Mouse (Mus musculus) brain, embryonic 18.5 days (tissue): ENCODE data around the gene Wdr35.
A peak's percentile ranks its signal among the peaks of the same experiment; 100 is the strongest.
"Not testable (repeated sequence)": the region's sequence is repeated elsewhere in the genome, so short reads cannot be mapped to it uniquely, and the experiment has no call there.

Experiments
- DNase-seq: peaks from one replicate; pipeline ENCODE4 v3.0.0-alpha.2; 2012; ENCODE audit warnings: low read depth, low spot score

Wdr35 gene

DNA sequence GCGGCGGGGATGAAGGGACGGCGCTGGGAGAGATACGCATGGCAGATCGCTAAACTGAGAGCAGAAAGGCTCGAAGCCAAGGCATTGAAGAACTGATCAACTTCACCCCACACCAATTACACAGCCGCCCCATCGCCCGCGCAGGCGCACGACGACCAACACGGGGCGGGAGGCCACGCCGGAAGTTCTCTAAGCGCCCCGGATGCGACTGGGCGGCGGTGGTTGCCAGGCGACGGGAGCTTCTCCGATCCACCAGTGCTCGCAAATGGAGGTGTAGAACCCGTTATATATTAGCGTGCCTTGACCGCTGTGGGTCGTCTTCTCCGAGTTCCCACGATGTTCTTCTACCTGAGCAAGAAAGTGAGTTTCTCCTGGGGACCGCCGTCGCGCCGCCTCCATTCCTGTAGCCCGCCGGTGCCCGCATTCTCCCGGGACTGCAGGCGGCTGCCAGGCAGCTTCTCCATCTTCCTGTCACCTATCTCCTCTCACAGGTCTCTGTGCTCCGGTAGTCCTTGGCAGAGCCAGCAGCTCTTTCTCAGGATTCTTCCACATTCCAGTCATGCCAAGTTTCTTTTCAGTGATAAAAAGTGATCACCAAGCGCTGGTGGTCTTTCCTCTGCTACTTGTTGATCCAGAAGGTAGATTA, at the start of gene Wdr35:
Gene Wdr35, plus strand, starts transcription at position 73 of the 646 bp plus-strand sequence.
- peak; percentile 75 for DNase-seq

DNA sequence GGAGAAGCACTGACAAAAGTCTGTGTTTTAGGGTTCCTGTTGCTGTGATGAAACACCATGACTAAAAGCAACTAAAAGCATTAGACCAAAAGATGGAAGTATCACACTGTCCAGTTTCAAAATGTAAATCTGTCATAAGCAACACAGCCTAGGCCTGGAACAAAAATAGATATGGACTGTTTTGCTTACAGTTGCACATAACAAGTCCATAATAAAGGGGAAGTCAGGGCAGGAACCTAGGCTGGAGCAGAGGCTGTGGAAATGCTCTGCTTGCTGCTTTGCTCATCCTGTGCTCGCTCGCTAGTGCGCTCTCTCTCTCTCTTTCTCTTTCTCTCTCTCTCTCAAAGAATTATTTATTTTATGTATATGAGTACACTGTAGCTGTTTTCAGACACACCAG, 46.0 kb upstream of the Wdr35 start:
- DNase-seq: no peak

DNA sequence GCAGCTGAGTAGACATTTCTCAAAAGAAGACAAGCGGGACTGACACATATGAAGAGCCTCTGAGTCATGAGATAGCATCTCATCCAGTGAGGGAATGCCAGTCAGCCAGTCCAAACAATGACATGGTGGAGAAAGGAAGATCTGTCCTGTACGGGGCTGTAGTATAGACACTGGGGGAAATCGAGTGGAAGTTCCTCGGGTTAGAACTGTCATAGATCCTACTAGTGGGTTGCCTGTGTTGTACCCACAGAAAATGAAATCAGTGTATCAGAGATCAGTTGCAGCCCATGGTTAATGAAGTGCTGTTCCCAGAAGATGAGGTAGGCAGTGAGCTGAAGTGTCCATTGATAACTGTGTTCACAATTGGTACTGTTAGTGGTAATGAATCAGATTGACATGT, 44.9 kb upstream of the Wdr35 start:
- DNase-seq: no peak

DNA sequence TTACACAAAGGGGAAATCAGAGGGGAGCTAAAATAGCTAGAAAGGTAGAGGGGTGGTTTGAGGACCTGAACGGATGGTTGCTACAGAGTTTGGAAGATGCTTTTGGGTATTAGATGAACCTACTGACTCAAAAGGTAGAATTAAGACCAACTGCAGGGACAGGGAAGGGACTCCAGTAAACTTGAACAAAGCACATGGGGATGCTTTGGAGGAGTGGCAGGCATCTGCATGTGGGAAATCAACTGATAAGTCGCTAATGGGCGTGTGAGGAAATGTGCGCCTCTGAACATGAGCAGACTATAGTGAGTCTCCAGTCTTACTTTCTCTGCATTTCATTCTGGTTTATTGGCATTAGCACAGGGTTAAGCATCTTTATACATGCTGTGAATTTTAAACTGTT, 42.6 kb upstream of the Wdr35 start:
- DNase-seq: no peak

DNA sequence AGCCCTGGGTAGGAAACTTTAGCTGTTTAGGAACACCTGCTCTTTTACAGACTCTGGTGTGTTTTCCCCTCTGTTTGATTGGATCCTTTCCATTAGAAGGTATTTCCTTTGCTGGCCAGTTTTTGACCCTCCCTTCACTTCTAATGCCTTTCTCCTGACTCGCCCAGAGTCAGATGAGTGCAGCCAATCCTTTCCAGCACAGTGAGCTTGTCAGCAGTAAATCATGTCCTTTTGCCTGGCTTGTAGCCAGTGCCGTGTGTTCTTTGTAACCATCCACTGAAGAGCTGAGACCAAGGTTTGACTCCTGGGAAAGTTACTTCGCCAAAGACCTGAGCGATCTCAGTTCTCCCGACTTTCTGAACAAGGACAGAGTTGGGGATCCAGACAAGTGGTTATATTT, 38.3 kb upstream of the Wdr35 start:
- no peak for DNase-seq

DNA sequence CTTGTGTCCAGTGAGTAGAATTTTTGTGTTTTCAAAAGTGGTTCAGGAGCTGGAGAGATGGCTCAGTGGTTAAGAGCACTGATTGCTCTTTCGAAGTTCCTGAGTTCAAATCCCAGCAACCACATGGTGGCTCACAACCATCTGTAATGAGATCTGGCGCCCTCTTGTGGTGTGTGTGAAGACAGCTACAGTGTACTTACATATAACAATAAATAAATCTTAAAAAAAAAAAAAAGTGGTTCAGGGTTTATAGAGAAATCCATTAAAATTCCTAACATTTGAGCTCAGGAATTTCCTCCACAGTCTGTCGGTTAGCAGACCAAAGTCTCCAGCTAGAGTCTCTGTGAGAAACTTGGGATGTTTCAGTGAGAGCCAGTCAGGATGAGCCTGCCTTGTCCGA, 37.5 kb upstream of the Wdr35 start:
- not testable (repeated sequence) for DNase-seq

DNA sequence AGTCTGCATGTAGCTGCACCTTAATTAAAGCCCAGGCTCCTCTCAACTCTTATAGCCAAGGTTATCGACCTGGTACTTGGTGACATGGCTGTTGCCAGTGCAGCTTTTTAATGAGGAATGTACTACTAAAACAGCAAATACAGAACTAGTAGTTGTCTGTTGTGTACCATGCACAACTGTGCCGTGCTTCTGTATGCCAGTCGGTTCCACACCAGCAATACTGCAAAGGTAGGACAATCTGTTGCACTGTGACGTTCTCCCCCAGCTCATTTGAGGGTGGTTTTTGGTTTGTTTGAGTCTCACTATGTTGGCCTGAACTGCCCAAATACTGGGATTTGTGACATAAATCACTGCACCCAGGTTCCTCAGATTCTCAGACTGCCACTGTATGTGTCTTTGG, 34.2 kb upstream of the Wdr35 start:
- no peak for DNase-seq

DNA sequence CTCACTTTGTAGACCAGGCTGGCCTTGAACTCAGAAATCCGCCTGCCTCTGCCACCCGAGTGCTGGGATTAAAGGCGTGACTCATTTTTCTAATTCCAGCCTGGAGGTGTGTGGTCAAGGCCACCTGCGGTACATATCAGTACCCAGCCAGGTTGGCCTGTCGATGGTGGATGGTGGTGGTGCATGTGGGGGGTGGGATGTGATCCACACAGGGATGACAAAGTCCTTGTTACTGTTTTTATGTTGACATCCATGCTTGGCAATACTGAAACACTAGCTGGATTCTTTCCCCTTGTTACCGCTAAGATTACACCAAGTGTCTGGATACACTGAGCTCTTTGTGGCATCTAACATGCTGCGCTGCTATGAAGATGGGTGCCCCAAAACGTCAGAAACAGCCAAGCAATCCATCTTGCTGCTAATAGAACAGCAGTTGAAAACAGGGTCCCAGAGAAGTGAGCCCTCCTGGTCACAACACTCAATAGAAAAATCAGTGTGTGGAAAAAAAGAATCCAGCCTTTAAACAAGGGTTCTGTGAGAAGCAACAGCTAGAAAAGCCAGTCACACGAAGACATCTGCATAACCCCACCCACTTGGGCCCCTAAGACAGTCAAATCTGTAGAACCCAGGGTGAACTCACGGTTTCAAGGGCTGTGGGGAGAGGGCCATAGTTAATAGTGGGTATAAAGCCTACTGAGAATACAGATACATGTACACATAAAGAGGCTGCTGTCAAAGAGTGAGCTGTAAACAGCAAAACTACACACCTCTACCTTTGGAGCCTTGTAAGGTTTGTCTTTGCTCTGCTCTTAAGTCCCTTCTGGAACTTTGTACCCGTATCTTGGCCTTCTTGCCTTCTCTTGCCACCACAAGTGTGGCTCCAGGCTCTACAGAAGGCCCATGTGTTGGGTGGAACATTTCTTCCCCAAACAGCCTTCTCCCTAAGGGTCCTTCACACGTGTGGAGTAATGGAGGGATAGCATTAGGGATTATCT, 33.4 kb upstream of the Wdr35 start:
- DNase-seq: no peak

DNA sequence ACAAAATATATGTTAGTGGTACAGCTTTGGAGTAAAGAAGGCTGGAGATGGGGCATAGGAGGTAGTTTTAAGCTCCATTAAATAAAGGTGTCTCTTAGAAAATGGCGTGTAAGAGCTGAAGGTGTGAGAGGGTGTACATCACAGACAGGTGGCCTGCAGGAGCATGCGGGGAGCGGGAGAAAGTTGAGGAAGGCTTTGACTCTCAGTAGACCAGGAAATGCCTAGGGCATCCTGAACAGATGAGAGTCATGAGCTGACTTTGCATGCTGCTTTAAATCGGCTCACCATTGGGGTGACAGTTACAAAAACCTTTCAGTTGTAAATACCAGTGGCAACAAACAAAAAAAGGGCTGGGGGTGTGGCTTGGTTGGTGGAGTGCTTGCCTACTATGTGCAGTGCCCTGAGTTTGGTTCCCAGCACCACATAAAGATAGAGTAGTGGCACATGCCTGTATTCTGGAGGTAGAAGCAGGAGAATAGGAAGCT, 32.5 kb upstream of the Wdr35 start:
- no peak for DNase-seq

DNA sequence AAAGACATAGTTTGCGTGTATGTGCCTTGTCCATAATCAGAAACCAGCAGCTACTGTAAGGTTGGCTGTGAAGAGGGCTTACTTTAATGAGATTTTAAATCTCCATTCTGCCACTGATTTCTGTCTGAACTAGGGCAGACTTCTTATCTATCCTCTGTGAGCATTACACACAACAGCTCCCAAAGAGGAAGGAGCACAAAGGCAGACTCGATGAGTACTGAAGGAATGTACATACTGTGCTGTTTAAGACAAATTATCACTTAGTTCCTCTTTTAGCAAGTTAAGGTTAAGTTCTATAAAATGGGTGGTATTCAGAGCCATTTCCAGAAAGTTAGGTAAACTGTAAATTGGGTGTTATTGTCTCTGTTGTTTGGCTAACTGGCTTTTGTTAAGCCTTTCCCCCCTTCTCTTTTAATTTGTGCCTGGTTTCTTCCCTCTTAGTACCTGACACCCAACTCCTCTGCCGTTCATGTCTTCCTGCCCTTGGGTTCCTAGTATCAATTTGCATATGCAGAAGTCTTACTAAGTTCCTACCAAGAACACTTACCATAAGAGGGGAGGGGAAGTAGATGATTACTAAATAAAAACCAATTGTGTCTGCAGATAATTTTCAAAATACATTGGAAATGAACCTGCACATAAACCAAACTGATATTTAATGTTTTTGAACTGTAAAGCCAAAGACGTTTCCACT, 31.8 kb upstream of the Wdr35 start:
- no peak for DNase-seq

DNA sequence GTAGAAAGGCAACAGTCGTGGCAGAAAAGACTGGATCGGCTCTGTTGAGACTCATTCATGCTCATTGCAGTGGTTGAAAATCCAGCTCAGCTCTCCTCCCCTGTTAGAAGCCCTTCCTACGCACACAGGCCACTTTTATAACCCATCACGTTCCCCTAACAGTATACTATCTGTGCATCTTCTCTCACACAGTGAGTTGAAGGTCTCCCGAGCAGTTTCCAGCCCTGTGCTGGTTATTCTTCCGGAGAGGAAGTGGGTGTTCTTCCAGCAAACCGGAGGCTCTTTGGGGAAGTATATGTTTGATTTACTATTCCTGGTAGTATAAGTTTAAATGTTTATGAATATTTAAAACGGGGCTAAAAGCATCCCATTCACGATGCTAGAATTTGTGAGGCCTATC, 26.5 kb upstream of the Wdr35 start:
- DNase-seq: no peak

DNA sequence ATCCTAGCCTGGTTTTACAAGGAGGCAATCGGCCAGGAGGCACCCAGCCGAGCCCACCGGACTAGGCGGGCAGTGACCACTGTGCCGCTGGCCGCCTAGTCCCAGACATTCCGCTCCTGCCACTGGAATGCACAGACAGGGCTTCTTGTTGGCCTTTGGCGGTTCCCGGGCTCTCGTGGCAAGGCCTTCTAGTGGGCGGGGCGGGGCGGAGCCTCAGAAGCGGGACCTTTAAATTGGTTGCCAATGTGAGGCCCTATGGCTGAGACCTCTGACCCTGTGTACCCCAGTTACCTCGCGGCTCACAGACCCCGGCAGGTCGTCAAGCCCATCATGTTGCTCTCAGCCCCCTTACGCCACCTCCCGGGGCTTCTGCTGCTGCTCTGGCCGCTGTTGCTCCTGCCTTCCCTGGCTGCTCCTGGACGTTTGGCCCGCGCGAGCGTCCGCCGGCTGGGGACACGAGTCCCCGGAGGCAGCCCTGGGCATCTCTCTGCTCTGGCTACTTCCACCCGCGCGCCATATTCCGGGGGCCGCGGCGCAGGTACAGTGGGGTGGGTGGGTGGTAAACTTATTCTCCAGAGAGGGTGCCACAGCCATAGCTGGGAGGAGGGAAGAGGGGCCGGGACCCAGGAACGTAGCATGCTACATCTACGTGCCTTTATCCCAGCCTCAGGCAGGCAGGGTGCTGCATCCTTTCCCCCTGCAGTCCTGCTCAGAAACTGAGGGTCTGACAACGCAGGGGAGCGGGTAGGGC, 25.8 kb upstream of the Wdr35 start, which contains the start of gene Matn3:
Gene Matn3, plus strand, starts transcription at position 216 of the 751 bp plus-strand sequence.
- DNase-seq: no peak

DNA sequence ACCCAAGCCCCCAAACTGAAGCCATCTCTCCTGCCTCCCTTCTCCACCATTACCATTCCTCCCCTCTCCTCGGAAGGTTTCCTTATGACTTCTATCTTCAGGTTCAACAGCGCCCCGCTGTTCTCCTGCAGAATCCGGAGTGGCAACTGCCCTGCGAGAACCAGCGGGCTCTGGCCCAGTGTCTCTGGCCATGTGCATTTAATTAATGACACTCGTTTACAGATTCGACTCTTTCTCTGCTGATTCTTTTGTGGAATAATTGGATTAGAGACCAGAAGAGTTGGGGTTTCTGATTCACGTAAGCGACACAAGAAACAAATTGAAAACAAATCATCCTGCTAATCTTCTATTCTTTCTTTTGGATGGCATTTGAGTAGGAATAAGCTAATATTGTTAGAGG, 20.6 kb upstream of the Wdr35 start:
- DNase-seq: no peak

DNA sequence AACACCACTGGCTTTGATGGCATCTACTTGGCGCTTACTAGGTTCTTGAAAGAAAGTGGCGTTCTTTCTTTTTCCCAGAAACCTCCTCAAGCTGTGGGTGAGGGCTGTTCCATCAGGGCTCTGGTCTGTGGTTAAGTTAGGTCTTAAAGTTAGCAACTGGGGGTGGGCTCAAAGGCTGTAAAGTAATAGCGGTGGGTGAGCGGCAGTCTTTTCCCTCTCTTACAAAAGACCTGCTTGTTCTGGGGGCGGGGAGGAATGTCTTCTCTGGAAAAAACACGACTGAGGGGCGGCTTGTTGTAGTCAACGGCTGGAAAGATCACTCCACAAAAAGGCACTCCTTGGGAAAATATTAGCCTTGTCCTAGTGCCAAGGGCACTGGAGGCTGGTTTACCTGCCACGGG, 19.5 kb upstream of the Wdr35 start:
- no peak for DNase-seq

DNA sequence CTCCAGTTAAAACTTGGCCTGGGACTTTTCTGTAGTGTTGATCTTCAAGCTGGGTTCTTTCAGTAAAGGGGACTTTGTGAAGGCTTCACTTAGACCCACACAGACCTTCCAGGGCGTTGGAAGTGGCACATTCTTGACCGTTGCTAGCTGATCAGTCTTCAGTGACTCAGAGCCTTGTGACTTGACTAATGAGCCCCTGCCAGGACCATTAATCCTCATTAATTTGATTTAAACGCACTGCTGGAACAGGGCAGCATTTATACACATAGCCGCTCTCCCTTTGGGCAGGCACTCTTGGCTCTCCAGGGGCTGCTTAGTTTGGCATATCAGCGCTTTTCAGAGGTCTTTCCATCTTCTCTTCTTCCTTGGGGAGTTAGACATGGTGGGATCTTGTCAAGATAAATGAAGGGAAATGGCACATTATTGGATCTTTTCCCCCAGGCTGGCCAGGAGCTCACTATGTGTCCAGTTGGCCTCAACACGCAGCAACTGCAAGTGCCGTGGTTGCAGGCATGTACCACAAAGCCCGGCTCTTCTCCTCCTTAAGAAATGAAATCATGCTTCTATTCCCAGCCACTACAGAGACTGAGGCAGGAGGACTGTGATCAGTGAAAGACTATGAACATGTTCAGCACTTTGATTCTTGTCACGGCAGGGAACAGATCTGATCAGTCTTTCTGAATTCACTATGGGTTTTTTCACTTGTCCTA, 11.9 kb upstream of the Wdr35 start:
- DNase-seq: no peak

DNA sequence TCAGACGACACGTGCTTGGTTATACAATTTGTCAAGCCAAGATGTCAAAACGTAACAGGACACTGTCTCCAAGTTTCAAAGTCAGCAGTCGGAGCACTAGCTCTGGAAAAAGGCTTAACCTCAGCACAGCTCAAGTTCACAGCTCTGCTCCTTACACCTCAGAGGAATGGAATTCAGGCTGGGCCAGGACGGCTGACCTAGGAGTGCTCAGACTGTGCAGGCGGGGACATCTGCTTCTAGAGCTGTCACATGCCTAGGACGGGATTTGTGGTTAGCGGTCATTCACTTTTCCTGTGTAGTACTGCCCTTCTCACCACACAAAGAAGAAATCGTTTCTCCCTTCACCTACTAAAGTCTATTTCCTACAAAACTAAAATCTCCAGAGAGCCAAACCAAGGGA, 3.9 kb upstream of the Wdr35 start:
- no peak for DNase-seq

DNA sequence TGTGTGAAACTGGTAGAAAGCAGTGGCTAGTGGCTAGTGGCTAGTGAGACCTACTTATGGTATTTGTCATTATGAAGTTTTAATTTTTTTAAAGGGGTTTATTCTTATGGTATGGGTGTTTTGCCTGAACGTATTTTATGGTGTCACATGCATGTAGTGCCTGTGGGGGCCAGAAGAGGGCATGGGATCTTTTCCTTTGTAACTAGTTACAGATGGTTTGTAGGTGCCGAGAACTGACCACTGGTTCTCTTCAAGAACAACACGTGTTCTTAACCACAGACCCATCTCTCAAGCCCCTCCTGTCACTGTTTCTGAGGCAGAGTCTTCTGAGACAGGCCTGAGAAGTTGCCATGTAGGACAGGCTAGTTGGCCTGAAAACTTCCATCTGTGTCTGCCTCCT, 1.4 kb downstream of the Wdr35 start:
- DNase-seq: no peak

DNA sequence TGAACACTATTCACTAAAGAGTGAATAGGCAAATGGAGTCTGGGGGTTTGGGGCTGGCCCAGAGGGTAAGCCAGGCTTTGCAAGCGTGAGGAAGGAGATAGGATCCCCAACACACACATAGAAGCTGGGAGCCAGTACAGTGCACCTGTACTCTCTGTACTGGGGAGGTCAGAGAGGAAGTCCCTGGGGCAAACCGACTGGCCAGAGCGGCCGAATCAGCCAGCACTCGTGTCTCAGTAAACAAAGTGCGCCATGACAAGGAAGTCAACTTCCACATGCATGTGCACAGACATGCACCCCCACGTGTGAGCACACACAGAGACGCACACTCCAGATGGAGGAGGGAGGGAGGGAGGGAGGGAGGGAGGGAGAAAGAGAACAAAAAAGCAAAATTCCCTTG, 19.5 kb downstream of the Wdr35 start:
- no peak for DNase-seq

DNA sequence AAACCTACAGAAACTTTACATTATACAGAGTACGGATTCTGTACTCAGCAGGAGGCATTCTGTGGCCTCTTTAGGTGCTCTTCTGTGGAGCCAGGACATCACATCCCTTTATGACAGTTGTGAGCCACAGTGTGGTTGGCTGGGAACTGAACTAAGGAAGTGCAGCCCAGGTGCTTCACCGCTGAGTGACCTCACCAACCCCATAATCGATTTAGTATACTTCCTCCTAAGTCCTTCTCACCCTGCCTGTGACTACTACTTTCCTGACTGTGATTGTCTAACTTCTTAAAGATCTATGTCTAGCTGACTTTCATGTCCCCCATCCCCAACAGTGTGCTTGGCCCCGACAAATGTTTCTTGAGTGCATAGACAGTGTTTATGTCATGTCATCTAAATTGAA, 24.6 kb downstream of the Wdr35 start:
- no peak for DNase-seq

DNA sequence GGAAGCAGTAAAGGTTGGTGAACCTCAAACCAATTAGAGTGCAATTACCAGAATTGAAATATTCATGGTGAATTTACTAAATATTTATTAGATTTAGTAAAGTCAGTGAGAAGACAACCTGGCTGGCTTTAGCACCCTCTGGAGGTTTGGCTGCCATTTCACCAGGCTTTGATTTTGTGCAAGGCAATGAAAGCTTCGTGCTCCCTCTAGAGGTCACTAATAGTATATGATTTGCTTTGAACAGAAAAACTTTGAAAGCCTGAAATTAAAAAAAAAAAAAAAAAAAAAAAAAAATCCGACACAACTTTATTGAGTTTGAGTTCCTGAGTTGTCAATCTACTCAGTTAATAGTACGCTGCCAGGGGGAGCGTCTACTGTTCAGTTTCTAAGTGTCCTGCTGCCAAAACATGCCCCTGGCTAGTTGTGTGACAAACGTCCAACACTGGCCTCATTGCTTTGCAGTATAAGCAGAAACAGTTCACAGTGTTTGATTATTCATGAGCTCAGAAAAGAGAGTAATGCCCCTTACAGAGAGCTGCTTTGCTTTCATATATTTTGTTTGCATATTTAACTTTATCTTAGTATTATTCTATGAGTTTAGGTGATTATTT, 28.5 kb downstream of the Wdr35 start:
- peak; percentile 58 for DNase-seq
